Mouse (Mus musculus) lung, adult 2 months (tissue): Measurements from ENCODE around the gene Mvp.

Source experiments
- CTCF ChIP-seq: fragments of 200-500 bp; IDR thresholded peaks from 2 replicates; pipeline ENCODE4 v1.5.1; 2011; ENCODE audit warnings: mild to moderate bottlenecking, low read length, control low read depth; ENCODE audit not compliant: insufficient read depth
- POLR2A ChIP-seq: fragments of 200-500 bp; IDR thresholded peaks from 2 replicates; pipeline ENCODE4 v1.6.1; 2011; ENCODE audit warnings: low read depth, mild to moderate bottlenecking, control low read depth, low read length, borderline replicate concordance; ENCODE audit errors: extremely low read depth

DNA sequence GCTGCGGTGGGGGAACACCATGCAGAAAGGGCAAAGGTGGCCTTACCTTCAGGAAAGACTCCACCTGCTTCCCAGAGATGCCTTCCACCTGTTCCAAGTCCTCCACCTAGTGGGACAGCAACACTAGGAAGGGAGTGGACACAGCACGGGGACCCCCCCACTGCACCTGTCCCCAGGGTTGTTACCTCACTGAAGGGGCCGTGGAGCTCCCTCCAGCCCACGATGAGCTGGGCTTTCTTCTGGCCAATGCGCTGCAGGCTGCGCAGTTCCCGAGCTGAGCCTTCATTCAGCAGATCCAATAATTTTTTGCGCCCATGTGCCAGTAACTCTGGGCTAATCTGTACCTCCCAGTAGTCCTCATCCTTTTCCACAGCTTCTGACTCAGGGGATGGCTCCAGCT, 13.5 kb upstream of the Mvp start:
- TF ChIP-seq POLR2A: no peak
- no peak for TF ChIP-seq CTCF
